Mouse (Mus musculus) neural tube, embryonic 15.5 days (tissue): ENCODE results near the gene Cd247. TPM values are rescaled to one million over a fixed set of nuclear protein-coding genes. Genes with fewer than 3 reads are reported as not detected.

ENCODE experiments used
- ATAC-seq: fragments of 200-750 bp; cut with Nextera tagmentation; 2 replicates; pipeline ENCODE4 v1.8.0; 2017; ENCODE audit warnings: mild to moderate bottlenecking, moderate TSS enrichment, moderate library complexity; ENCODE audit not compliant: low FRiP score
- H3K27ac ChIP-seq: fragments of 300-500 bp; sonication (generic); replicated peaks from 2 replicates; pipeline ENCODE4 v1.5.1; 2015; ENCODE audit warnings: mild to moderate bottlenecking, inconsistent platforms
- H3K27me3 ChIP-seq: fragments of 300-500 bp; sonication (generic); replicated peaks from 2 replicates; pipeline ENCODE4 v1.6.1; 2015; ENCODE audit warnings: inconsistent platforms
- H3K36me3 ChIP-seq: fragments of 300-500 bp; sonication (generic); 2 replicates; pipeline ENCODE4 v1.6.1; 2015; ENCODE audit warnings: inconsistent platforms
- H3K4me1 ChIP-seq: fragments of 300-500 bp; sonication (generic); 2 replicates; pipeline ENCODE4 v1.6.1; 2015; ENCODE audit warnings: inconsistent platforms
- H3K4me2 ChIP-seq: fragments of 300-500 bp; sonication (generic); 2 replicates; pipeline ENCODE4 v1.6.1; 2015; ENCODE audit warnings: inconsistent platforms, mild to moderate bottlenecking, moderate library complexity
- H3K4me3 ChIP-seq: fragments of 300-500 bp; sonication (generic); replicated peaks from 2 replicates; pipeline ENCODE4 v1.5.1; 2015; ENCODE audit warnings: mild to moderate bottlenecking, inconsistent platforms
- H3K9ac ChIP-seq: fragments of 300-500 bp; sonication (generic); replicated peaks from 2 replicates; pipeline ENCODE4 v1.6.1; 2015; ENCODE audit warnings: mild to moderate bottlenecking, inconsistent platforms
- H3K9me3 ChIP-seq: fragments of 300-500 bp; sonication (generic); replicated peaks from 2 replicates; pipeline ENCODE4 v1.6.1; 2016; ENCODE audit warnings: inconsistent platforms
- WGBS: fragments of 180-500 bp; shearing (Covaris S2); methylation state at CpG from one replicate; pipeline ENCODE4 v1.1.7; 2015; ENCODE audit warnings: mixed read lengths; 5-methylcytosine and 5-hydroxymethylcytosine counted together
- polyA plus RNA-seq: library from polyadenylated mRNA; unstranded; fragments of >200 nt; fragmentation: Nextera tagmentation; extraction: Ambion mirVana; gene quantifications from 2 replicates; pipeline ENCODE4 v1.2.1, GENCODE M21; 2015

Gene Cd247
- polyA plus RNA-seq, 1 experiment from 2014 or later: 0.70 TPM

GRCm38 (mm10) chr1:165891686-165892085, 103.2 kb downstream of the Cd247 start:
- Histone ChIP-seq H3K9me3 (no peaks in the 10 kb centered on the region), H3K27ac (no peak overlapping the region), H3K36me3 (peaks cover 48% of the 10 kb centered on the region), H3K4me3 (no peak overlapping the region), H3K4me2 (no peak overlapping the region), H3K4me1 (no peaks in the 10 kb centered on the region), H3K9ac (no peak overlapping the region), H3K27me3 (no peaks in the 10 kb centered on the region)
- WGBS: 87% methylated on average over 2 of the region's 2 CpGs
- ATAC-seq: no peak

DNA sequence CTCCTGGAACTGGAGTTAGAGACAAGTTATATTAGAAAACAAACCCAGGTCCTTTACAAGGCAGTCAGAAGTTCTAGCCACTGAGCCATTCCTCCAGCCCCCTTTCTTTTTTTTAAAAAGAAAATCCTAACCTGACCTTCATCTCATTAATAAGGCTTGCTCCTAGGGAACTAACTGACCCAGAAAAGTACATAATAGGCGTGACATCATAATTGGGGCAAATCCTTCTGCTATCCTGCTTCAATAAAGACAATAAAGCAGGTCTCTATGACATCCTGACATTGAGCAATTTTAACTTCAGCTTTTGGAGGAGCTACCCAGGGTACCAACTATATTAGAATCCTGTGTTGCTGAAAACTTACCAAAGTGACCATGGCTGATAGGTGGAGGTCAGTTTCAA, 115.1 kb downstream of the Cd247 start:
- Histone ChIP-seq H3K36me3 (peaks cover 31% of the 10 kb centered on the region), H3K4me2 (no peak overlapping the region), H3K27me3 (no peaks in the 10 kb centered on the region), H3K4me3 (no peak overlapping the region), H3K4me1 (no peaks in the 10 kb centered on the region), H3K9me3 (no peaks in the 10 kb centered on the region), H3K27ac (no peak overlapping the region), H3K9ac (no peak overlapping the region)
- 67% methylated on average over 1 of the region's 1 CpGs for WGBS
- ATAC-seq: no peak

DNA sequence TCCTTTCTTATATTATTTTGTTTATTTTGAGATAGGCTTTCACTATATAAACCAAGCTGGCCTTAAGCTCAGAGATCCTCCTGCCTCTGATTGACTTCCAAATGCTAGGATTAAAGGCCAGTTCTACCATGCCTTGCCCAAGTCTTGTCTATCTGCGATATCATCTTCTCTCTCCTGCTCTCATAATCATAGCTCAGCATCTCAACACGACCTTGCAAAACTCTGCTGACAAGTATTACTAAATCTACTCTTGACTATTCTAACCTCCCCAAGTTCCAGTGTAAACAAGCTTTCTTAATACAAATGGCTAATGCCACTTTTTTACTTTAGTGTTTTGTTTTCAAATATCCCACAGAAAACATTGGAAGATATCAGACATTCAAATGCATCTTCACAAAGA, 119.7 kb downstream of the Cd247 start:
- Histone ChIP-seq H3K9ac (no peak overlapping the region), H3K4me2 (no peak overlapping the region), H3K27me3 (no peaks in the 10 kb centered on the region), H3K27ac (no peak overlapping the region), H3K36me3 (peaks cover 19% of the 10 kb centered on the region), H3K4me1 (no peaks in the 10 kb centered on the region), H3K4me3 (no peak overlapping the region), H3K9me3 (no peaks in the 10 kb centered on the region)
- 93% methylated on average over 2 of the region's 2 CpGs for WGBS
- ATAC-seq: no peak

- Histone ChIP-seq H3K27ac (no peak overlapping the region), H3K27me3 (no peaks in the 10 kb centered on the region), H3K4me3 (no peak overlapping the region), H3K4me2 (no peak overlapping the region), H3K9ac (no peak overlapping the region), H3K4me1 (no peaks in the 10 kb centered on the region), H3K36me3 (peaks cover 19% of the 10 kb centered on the region), H3K9me3 (no peaks in the 10 kb centered on the region)
- ATAC-seq: no peak
- 81% methylated on average over 3 of the region's 3 CpGs for WGBS
Observed at GRCm38 (mm10) chr1:165908806-165909205, 120.3 kb downstream of the Cd247 start.

DNA sequence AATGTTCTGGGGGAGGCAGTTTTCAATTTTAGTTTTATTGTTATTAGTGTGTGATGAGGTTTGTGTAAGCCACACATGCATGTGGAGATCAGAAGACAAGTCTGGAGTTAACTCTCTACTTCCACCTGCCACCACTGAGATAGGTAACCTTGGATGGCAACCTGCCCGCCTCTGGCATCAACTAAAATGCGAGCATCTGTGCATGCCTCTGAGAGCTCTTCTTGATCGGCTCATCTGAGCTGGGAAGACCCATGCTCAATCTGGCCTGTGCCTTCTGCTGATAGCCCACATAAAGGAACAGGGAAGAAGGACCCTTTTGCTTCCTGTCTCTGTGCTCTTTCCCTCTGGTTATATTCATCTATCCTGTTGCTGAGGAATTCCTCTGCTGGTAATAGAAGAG, 121.0 kb downstream of the Cd247 start:
- no peak for ATAC-seq
- H3K27ac ChIP-seq: no peak overlapping the region
- no peaks in the 10 kb centered on the region for H3K9me3 ChIP-seq
- 90% methylated on average over 3 of the region's 3 CpGs for WGBS
- H3K4me3 ChIP-seq: no peak overlapping the region
- peaks cover 19% of the 10 kb centered on the region for H3K36me3 ChIP-seq
- peaks cover 5% of the 10 kb centered on the region for H3K4me1 ChIP-seq
- H3K9ac ChIP-seq: no peak overlapping the region
- no peaks in the 10 kb centered on the region for H3K27me3 ChIP-seq
- no peak overlapping the region for H3K4me2 ChIP-seq

- no peaks in the 10 kb centered on the region for H3K27me3 ChIP-seq
- H3K4me2 ChIP-seq: 0 out of 2 replicates have a peak overlapping the region, but pooled peaks have one; percentile 8
- peak; percentile 88 for ATAC-seq
- peaks cover 13% of the 10 kb centered on the region for H3K36me3 ChIP-seq
- H3K27ac ChIP-seq: peak overlapping the region; percentile 51; the same call in 1 of the 2 replicates
- H3K9ac ChIP-seq: no peak overlapping the region
- peaks cover 8% of the 10 kb centered on the region for H3K4me1 ChIP-seq
- 41% methylated on average over 2 of the region's 2 CpGs for WGBS
- H3K4me3 ChIP-seq: no peak overlapping the region
- H3K9me3 ChIP-seq: no peaks in the 10 kb centered on the region
Observed at GRCm38 (mm10) chr1:165913720-165914415, 125.4 kb downstream of the Cd247 start.

DNA sequence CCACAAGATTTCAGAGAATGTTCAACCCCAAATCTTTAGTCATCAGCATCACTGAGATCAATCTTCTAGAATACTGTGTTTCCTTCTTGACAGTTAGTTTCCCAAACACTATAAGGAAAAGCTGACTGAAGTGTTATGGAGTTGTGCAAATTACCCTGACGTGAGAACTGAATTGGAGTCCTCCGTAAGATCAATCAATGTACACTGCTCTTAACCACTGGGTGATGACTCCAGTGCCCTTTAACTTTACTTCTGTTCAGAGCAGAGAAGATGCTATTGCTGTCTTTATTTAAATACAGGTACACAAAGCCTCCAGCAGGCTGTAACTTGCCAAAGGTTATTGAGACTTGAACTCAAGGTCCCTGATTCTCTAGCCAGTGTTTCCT, 125.9 kb downstream of the Cd247 start:
- no peak overlapping the region for H3K4me3 ChIP-seq
- ATAC-seq: no peak

DNA sequence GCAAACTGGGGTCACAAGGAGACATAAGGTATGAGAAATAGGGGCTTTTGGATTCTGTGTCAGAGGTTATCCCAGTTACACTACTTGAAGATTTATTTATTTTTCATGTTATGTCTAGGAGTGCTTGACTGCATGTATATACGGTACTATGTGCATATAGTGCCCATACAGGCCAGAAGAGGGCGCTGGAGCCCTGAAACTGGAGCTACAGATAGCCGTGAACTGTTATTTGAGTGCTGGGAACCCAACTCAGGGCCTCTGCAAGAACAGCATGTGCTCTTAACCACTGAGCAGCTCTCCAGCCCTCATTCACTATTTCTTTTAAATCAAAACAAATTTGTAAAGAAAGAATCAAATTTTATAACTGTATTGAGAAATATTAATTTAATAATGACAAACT, 132.5 kb downstream of the Cd247 start:
- no peak for ATAC-seq

More for the DNA sequence above, 125.9 kb downstream of the Cd247 start:
- 30% methylated on average over 2 of the region's 2 CpGs for WGBS
- peaks cover 8% of the 10 kb centered on the region for H3K4me1 ChIP-seq
- H3K36me3 ChIP-seq: peaks cover 11% of the 10 kb centered on the region
- no peaks in the 10 kb centered on the region for H3K9me3 ChIP-seq
- no peaks in the 10 kb centered on the region for H3K27me3 ChIP-seq
- peak overlapping the region; percentile 8; the same call in 1 of the 2 replicates for H3K4me2 ChIP-seq
- H3K27ac ChIP-seq: peak overlapping the region; percentile 51; the same call in 1 of the 2 replicates
- H3K9ac ChIP-seq: no peak overlapping the region

GRCm38 (mm10) chr1:165922488-165922887, 134.0 kb downstream of the Cd247 start:
- no peak overlapping the region for H3K9ac ChIP-seq
- ATAC-seq: no peak
- 85% methylated on average over 1 of the region's 1 CpGs for WGBS

More for the DNA sequence above, 132.5 kb downstream of the Cd247 start:
- Histone ChIP-seq H3K4me3 (no peak overlapping the region), H3K27ac (no peak overlapping the region), H3K36me3 (peaks cover 7% of the 10 kb centered on the region), H3K27me3 (no peaks in the 10 kb centered on the region), H3K9me3 (no peaks in the 10 kb centered on the region), H3K9ac (no peak overlapping the region), H3K4me1 (no peaks in the 10 kb centered on the region), H3K4me2 (no peak overlapping the region)
- 78% methylated on average over 3 of the region's 3 CpGs for WGBS

GRCm38 (mm10) chr1:165925207-165925606, 136.7 kb downstream of the Cd247 start:
- no peak for ATAC-seq
- Histone ChIP-seq H3K9ac (no peak overlapping the region), H3K9me3 (no peaks in the 10 kb centered on the region), H3K27me3 (no peaks in the 10 kb centered on the region), H3K27ac (no peak overlapping the region), H3K4me2 (no peak overlapping the region), H3K4me3 (no peak overlapping the region), H3K4me1 (no peaks in the 10 kb centered on the region), H3K36me3 (no peaks in the 10 kb centered on the region)
- 94% methylated on average over 2 of the region's 2 CpGs for WGBS

More at GRCm38 (mm10) chr1:165922488-165922887, 134.0 kb downstream of the Cd247 start:
- no peak overlapping the region for H3K4me2 ChIP-seq
- no peaks in the 10 kb centered on the region for H3K27me3 ChIP-seq
- no peaks in the 10 kb centered on the region for H3K36me3 ChIP-seq
- no peaks in the 10 kb centered on the region for H3K4me1 ChIP-seq
- H3K4me3 ChIP-seq: no peak overlapping the region
- H3K27ac ChIP-seq: no peak overlapping the region
- no peaks in the 10 kb centered on the region for H3K9me3 ChIP-seq
